Mouse (Mus musculus) MN1 (cell line): ENCODE measurements around the gene Ccser1.

ENCODE experiments used
- DNase-seq: peaks from one replicate; pipeline ENCODE4 v3.0.0-alpha.2; 2016; ENCODE audit warnings: low spot score

Ccser1 gene

DNA sequence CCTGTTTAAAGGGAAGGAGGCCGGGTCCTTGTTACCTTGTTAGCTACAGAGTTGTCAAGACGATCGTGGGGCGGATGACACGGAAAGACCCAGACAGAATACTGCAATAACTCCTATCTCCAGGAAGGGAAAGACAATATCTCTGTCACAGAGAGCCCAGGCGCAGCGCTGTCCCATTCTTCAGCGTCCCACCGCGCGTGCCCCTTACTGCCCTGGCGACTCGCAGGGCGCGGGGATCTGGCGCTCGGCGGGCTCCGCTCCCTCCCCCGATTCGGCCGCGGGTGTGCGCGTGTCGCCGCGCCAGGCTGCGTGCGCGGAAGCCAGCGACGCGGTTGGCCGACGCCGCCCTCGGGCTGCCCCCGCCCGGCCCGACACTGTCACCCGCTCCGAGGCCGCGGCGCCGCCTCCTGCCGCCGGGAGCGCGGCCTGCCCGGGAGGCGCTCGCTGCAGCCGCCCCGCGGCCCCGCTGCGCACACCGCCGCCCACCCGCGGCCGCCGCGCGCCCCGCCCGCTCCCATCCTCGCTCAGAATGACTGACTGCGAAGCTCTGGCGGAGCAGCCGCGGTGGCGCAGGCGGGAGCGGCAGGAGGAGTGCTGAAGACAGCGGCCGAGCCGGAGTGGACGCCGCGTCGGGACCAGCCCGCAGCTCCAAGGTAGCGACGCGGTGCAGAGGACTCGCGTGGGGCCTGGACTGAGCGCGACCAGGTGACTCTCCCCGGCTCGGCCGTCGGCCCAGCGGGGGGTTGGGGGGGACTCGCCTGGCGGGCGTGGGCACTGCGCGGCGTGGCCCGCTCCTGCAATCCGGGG is at the start of gene Ccser1:
Ccser1 (plus strand) TSS at position 376 of the 807 bp plus-strand sequence.
- DNase-seq, result no peak

DNA sequence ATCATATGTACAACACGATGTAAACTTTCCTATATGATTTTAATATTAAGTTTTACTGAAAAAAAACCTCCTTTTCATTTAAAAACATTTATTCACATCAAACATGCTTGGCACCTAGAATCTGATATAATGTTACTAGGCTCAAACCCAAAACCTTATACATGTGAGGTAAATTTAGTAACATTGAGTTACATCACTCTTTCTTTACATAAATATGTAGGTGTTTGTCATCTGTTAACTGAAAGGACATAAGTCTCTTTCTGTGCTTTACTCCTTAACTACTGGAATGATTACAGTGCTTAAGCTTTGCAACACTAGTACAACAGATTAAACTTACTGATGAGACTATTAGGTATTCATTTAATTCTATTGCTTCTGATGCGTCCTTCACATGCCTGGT is 43.7 kb upstream of the Ccser1 start:
- DNase-seq, result no peak

- no peak for DNase-seq
Measured at GRCm38 (mm10) chr6:61143031-61143430, 37.1 kb upstream of the Ccser1 start.

- DNase-seq, result no peak
Measured at GRCm38 (mm10) chr6:61152924-61153323, 27.2 kb upstream of the Ccser1 start.

DNA sequence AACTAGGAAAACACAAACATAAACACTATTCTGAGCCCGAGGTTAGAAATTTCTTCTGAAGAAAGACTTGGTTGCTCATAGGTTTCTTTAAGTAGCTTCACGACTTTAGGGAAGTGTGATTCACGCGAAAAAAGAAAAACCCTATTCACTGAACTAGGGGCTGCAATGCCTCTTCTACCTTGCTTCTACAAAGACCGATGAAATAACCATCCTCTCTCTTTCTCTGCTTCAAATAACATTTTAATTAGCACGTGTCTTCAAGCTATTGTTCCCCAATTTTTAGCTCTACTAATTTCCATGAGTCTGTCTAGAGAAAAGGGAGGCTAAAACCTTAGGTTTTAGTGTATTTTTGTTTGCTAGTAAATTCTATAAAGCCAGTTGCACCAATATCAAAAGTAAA is 25.5 kb upstream of the Ccser1 start:
- DNase-seq, result no peak

- DNase-seq, result no peak
Measured at GRCm38 (mm10) chr6:61155059-61155629, 25.0 kb upstream of the Ccser1 start.

- DNase-seq, result no peak
Measured at GRCm38 (mm10) chr6:61155718-61156117, 24.4 kb upstream of the Ccser1 start.

GRCm38 (mm10) chr6:61162117-61162516 is 18.0 kb upstream of the Ccser1 start:
- no peak for DNase-seq

DNA sequence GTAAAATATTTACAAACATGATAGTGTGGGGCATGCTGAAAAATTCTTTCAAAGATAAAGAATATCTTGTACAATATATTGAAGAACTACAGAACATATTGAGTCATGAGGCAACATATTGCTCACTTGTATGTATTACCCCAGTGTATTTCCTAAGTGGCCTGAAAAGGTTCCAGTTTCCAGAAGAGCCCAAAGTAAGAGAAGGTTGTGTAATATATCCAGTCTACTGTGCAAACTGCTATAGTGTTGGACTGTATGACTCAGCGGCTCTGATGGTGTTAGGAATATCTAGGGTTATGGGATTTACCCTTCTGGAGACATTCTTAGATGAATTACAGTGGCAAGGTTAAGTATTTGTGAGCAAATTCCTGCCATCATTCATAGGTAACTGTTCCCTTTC is 13.2 kb upstream of the Ccser1 start:
- no peak for DNase-seq

- DNase-seq, result no peak
Measured at GRCm38 (mm10) chr6:61176126-61176525, 4.0 kb upstream of the Ccser1 start.

- DNase-seq, result no peak
Measured at GRCm38 (mm10) chr6:61177476-61177875, 2.6 kb upstream of the Ccser1 start.

DNA sequence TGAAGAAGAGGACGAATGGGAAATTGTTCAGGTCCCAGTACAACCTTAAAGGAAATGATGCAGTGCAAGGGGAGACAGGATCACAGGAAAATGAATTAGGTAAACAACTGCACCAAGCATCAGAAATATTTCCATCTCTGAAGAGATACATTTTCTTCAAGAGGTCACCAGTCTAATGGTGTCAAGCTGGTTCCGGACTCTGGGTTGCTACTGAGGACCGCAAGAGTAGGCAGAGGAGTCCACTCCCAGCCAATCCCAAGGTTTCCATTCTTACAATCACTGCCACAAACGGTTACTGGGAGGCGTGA is 529 bp upstream of the Ccser1 start:
- DNase-seq, result no peak

DNA sequence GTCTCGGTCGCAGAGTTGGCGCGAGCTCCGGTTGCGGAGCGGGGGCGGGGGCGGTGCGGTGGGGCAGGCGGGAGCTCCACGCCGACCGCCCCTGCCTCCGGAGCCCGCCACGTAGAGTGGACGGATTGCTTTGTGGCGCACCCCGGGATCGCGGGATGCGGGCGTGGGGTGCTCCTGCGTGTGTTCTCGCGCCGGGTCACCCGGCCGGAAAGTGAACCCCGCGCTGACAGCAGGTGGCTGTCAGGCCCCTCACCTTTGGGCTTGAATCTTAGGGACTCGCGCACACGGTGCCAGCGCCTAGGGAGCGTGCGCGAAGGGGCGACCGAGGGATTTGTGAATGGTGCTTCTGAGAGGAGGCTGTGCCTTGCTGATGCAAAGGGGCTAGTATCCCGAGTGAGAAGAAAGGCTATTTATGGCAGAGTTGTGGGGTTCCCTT is 650 bp downstream of the Ccser1 start:
- DNase-seq, result no peak

DNA sequence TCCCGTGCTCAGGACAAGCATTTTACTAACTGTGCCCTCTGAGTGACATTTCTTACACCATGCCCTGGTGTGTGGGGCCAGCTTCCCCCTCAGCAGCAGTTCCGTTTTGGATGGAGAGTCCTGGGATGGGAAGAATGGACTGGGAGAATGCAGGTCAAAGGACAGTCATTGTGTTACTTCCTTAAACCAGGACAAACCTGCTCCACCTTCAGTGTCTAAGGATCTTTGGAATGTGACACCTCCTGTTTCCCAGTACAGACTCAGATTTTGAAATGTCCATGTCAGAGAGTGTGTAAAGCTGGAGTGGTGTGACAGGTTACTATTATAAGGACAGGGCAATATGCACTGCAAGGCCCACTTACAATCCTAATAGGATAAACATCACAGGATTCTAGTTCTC is 8.9 kb downstream of the Ccser1 start:
- no peak for DNase-seq

GRCm38 (mm10) chr6:61191597-61192386 is 11.7 kb downstream of the Ccser1 start:
- no peak for DNase-seq

DNA sequence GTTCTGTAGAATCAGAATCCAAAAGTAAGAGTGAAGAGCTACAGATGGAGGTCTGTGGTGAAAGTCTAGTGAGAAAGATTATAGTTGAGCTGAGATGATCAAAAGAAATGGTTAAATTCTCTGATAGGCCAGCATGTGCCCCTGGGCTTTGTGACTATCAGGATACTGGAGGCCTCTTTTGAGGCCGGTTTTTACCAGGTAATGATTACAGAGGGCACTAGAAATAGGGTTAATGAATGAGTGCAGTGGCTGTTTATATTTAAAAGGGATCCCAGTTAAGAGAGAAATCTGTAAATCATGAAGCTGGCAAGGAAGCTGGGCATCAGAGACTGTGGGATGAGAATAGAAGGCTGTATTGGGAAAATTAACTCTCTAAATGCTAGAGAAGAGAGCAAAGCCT is 23.2 kb downstream of the Ccser1 start:
- DNase-seq, result no peak

DNA sequence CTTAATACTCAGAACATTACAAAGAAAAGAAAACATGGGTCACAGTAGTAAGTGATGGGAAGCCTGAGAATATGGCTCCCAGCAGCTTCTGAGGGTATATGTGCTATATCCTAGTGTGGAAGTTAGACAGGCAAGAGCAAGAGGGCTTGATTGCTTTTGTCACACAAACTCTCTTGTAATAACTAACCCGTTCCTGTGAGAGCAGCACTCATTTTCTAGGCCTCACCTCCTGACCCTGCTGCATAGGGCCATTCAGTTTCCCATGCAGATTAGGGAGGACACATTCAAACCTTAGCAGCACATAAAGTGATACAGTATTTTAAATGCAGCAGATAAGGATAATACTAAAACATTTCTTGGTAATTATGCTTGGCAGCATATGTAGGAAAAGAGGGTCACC is 25.9 kb downstream of the Ccser1 start:
- DNase-seq, result no peak

GRCm38 (mm10) chr6:61206619-61207018 is 26.5 kb downstream of the Ccser1 start:
- no peak for DNase-seq

GRCm38 (mm10) chr6:61210061-61210737 is 30.1 kb downstream of the Ccser1 start:
- no peak for DNase-seq

GRCm38 (mm10) chr6:61215705-61216104 is 35.6 kb downstream of the Ccser1 start:
- DNase-seq, result no peak

DNA sequence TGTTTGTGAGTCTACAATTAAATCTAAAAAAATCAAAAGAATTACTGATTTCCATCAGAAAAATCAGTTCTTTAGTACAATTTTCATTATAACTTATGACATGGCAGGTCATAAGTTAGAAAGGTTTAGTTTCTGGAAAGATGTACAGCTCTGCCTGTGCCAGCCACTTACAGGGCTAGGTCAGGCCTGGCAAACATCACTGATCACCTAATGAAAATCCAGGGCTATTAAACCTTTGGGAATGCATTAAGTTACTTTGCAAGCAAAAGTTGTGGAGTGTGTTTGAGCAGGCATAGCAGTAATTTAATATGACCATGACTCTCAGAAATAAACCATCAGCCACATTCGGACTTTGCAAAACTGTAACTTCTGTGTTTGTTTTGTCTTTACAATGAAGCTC is 36.4 kb downstream of the Ccser1 start:
- no peak for DNase-seq

DNA sequence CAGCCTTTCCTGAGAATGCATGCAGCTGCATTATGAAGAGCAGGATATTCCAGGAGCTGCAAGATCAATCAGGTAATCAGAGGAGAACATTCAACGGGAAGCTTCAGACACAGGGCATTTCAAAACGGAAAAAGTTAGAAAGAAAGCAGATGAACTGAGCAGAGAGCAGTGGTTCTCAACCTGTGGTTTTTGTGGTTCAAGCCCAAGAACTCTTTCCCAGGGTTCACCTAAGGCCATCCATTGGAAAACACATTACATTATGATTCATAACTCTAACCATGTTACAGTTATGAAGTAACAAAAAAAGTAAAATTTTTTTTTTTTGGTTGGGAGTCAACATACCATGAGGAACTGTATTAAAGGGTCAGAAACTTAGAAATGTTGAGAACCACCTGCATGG is 37.6 kb downstream of the Ccser1 start:
- no peak for DNase-seq

GRCm38 (mm10) chr6:61223563-61223962 is 43.4 kb downstream of the Ccser1 start:
- DNase-seq, result no peak
